Comparison of ENCODE assay signal across 8 mouse cellular contexts in genomic region chr13:81767038-81767659, GRCm38 (mm10). TPM values are rescaled to one million over a fixed set of nuclear protein-coding genes. Genes with fewer than 3 reads are reported as not detected.
A peak's percentile ranks its signal among the peaks of the same experiment; 100 is the strongest.
DNase-seq lines count a peak whose midpoint lies in the region; ATAC-seq and TF ChIP-seq lines count a peak whose summit lies in the region.

No protein-coding gene starts in this region.

- DNase-seq in neural tube, embryonic 11.5 days (ENCODE audit: low spot score): peak; percentile 67
- DNase-seq in neural tube, embryonic 10.5 days (ENCODE audit: extremely low spot score, low spot score): no peak
- DNase-seq in forebrain, postnatal 0 days: peak; percentile 92
- peak; percentile 43 to 78 for DNase-seq in kidney, adult 8-10 months
- DNase-seq in liver, postnatal 0 days: peak; percentile 55
- DNase-seq in ovary, postnatal 10 days (ENCODE audit: low spot score): peak; percentile 22
- DNase-seq in thymus, postnatal 14 days: peak; percentile 78

- no peaks in the 10 kb centered on the region for H3K27me3 ChIP-seq in neural tube, embryonic 11.5 days (ENCODE audit: control insufficient read depth, insufficient read depth, low read length)
- no peaks in the 10 kb centered on the region for H3K27me3 ChIP-seq in forebrain, postnatal 0 days (ENCODE audit: insufficient read depth, low read length)
- no peaks in the 10 kb centered on the region for H3K27me3 ChIP-seq in liver, postnatal 0 days (ENCODE audit: insufficient read depth, low read length)

- TF ChIP-seq CTCF in forebrain, postnatal 0 days (IDR thresholded peaks at IDR 0.05; ENCODE audit: low read depth): peak; percentile 85
- TF ChIP-seq CTCF in liver, postnatal 0 days (IDR thresholded peaks at IDR 0.05; ENCODE audit: low read depth): peak; percentile 65

- H3K36me3 ChIP-seq in neural tube, embryonic 11.5 days (ENCODE audit: control insufficient read depth, insufficient read depth, low read length): no peaks in the 10 kb centered on the region
- no peaks in the 10 kb centered on the region for H3K36me3 ChIP-seq in forebrain, postnatal 0 days (ENCODE audit: insufficient read depth)
- H3K36me3 ChIP-seq in liver, postnatal 0 days (replicated peaks; ENCODE audit: insufficient read depth, low read length): no peaks in the 10 kb centered on the region

- H3K9ac ChIP-seq in neural tube, embryonic 11.5 days (ENCODE audit: low read length): no peak overlapping the region
- no peak overlapping the region for H3K9ac ChIP-seq in forebrain, postnatal 0 days
- no peak overlapping the region for H3K9ac ChIP-seq in liver, postnatal 0 days (replicated peaks)

- no peak for ATAC-seq in neural tube, embryonic 11.5 days (ENCODE audit: insufficient read depth, low FRiP score, low TSS enrichment)
- peak; percentile 73 for ATAC-seq in cerebellum, adult (ENCODE audit: insufficient number of reproducible peaks, low FRiP score, low TSS enrichment)
- ATAC-seq in forebrain, postnatal 0 days: peak; percentile 91
- ATAC-seq in liver, postnatal 0 days: no peak

- no peak for TF ChIP-seq EP300 in liver, postnatal 0 days (IDR thresholded peaks at IDR 0.05; ENCODE audit: low read depth)

- no peaks in the 10 kb centered on the region for H3K4me1 ChIP-seq in neural tube, embryonic 11.5 days (ENCODE audit: control insufficient read depth, insufficient read depth, low read length)
- H3K4me1 ChIP-seq in forebrain, postnatal 0 days (ENCODE audit: insufficient read depth): 0 out of 2 replicates have a peak, but pooled peaks cover 4% of the 10 kb centered on the region
- H3K4me1 ChIP-seq in liver, postnatal 0 days (ENCODE audit: insufficient read depth): no peaks in the 10 kb centered on the region

- no peaks in the 10 kb centered on the region for H3K9me3 ChIP-seq in neural tube, embryonic 11.5 days (ENCODE audit: control insufficient read depth, low read length)
- H3K9me3 ChIP-seq in forebrain, postnatal 0 days (ENCODE audit: low read length): no peaks in the 10 kb centered on the region
- H3K9me3 ChIP-seq in liver, postnatal 0 days (ENCODE audit: low read length): no peaks in the 10 kb centered on the region

- no peak overlapping the region for H3K4me2 ChIP-seq in neural tube, embryonic 11.5 days (ENCODE audit: low read depth)
- H3K4me2 ChIP-seq in forebrain, postnatal 0 days (ENCODE audit: low read depth): no peak overlapping the region
- H3K4me2 ChIP-seq in liver, postnatal 0 days (ENCODE audit: low read depth, low read length): no peak overlapping the region

- H3K4me3 ChIP-seq in neural tube, embryonic 11.5 days (ENCODE audit: low read depth, low read length): no peak overlapping the region
- H3K4me3 ChIP-seq in forebrain, postnatal 0 days (ENCODE audit: low read depth, low read length): no peak overlapping the region
- no peak overlapping the region for H3K4me3 ChIP-seq in liver, postnatal 0 days (ENCODE audit: low read depth, low read length)

- WGBS in neural tube, embryonic 11.5 days: 82% methylated on average over 7 of the region's 7 CpGs
- WGBS in forebrain, postnatal 0 days: 64% methylated on average over 7 of the region's 7 CpGs
- 82% methylated on average over 7 of the region's 7 CpGs for WGBS in liver, postnatal 0 days (ENCODE audit: insufficient replicate concordance)

- H3K27ac ChIP-seq in neural tube, embryonic 11.5 days (ENCODE audit: low read depth, low read length): no peak overlapping the region
- peak overlapping the region; percentile 81 for H3K27ac ChIP-seq in forebrain, postnatal 0 days (ENCODE audit: low read depth, low read length)
- H3K27ac ChIP-seq in liver, postnatal 0 days (ENCODE audit: low read depth): no peak overlapping the region

RNA-seq across cellular contexts. Expression of gene Cetn3, which starts 15.7 kb away (rescaled TPM):
- polyA plus RNA-seq in neural tube, embryonic 11.5 days (2014; fragmentation: Nextera tagmentation; extraction: Ambion mirVana): 246 and 267 TPM in 2 replicates
- total RNA-seq in forebrain, postnatal 0 days (2014; rRNA removed): 128 and 174 TPM in 2 replicates
- 426 and 574 TPM in 2 replicates for polyA plus RNA-seq in forebrain, postnatal 0 days (2015; fragmentation: Nextera tagmentation; extraction: Ambion mirVana)
- 86.1 and 101 TPM in 2 replicates for polyA plus RNA-seq in liver, postnatal 0 days (2015; fragmentation: Nextera tagmentation; extraction: Ambion mirVana)

RNA-seq across cellular contexts. Expression of gene Mblac2, which starts 56.0 kb away (rescaled TPM):
- 11.5 and 12.3 TPM in 2 replicates for polyA plus RNA-seq in neural tube, embryonic 11.5 days (2014; fragmentation: Nextera tagmentation; extraction: Ambion mirVana)
- total RNA-seq in forebrain, postnatal 0 days (2014; rRNA removed): 36.7 and 37.2 TPM in 2 replicates
- polyA plus RNA-seq in forebrain, postnatal 0 days (2015; fragmentation: Nextera tagmentation; extraction: Ambion mirVana): 41.4 and 51.2 TPM in 2 replicates
- 3.1 and 4.3 TPM in 2 replicates for polyA plus RNA-seq in liver, postnatal 0 days (2015; fragmentation: Nextera tagmentation; extraction: Ambion mirVana)

RNA-seq across cellular contexts. Expression of gene Polr3g, which starts 56.3 kb away (rescaled TPM):
- polyA plus RNA-seq in neural tube, embryonic 11.5 days (2014; fragmentation: Nextera tagmentation; extraction: Ambion mirVana): 10.4 and 13.3 TPM in 2 replicates
- 2.2 and 3.0 TPM in 2 replicates for total RNA-seq in forebrain, postnatal 0 days (2014; rRNA removed)
- 2.4 and 2.5 TPM in 2 replicates for polyA plus RNA-seq in forebrain, postnatal 0 days (2015; fragmentation: Nextera tagmentation; extraction: Ambion mirVana)
- polyA plus RNA-seq in liver, postnatal 0 days (2015; fragmentation: Nextera tagmentation; extraction: Ambion mirVana): 6.2 and 6.6 TPM in 2 replicates

Comparison
In these comparisons a context has a peak if more than half of its experiments do, and no peak if none do; other contexts are left out.
1. ATAC-seq: peak in cerebellum, adult (single experiment) and forebrain, postnatal 0 days (single experiment); none in neural tube, embryonic 11.5 days (single experiment) and liver, postnatal 0 days (single experiment).